Mouse (Mus musculus): ENCODE data around the gene Ndufs3.
"Not testable (repeated sequence)": the region's sequence is repeated elsewhere in the genome, so short reads cannot be mapped to it uniquely, and the experiment has no call there.

The Ndufs3 gene

GRCm38 (mm10) chr2:90906721-90907120 lies 2.1 kb upstream of the Ndufs3 start:
- no peak for DNase-seq (ENCODE audit: low spot score in 2 of 2)

- peak in 1 of 2 experiments; percentile 5 for DNase-seq (ENCODE audit: low spot score in 2 of 2)
These were observed 213 bp upstream of the Ndufs3 start for GRCm38 (mm10) chr2:90904856-90905224.

- no peak for DNase-seq (ENCODE audit: low spot score in 2 of 2)
These were observed 1.2 kb downstream of the Ndufs3 start for GRCm38 (mm10) chr2:90903398-90903797.

- DNase-seq (ENCODE audit: low spot score in 2 of 2), result not testable (repeated sequence)
These were observed 10.3 kb downstream of the Ndufs3 start for GRCm38 (mm10) chr2:90894299-90894677.

- peak; percentile 33 to 46 for DNase-seq (ENCODE audit: low spot score in 2 of 2)
These were observed 10.8 kb downstream of the Ndufs3 start for GRCm38 (mm10) chr2:90893673-90894298.

GRCm38 (mm10) chr2:90889550-90890548 lies 14.8 kb downstream of the Ndufs3 start:
- peak; percentile 47 to 55 for DNase-seq (ENCODE audit: low spot score in 2 of 2)

- no peak for DNase-seq (ENCODE audit: low spot score in 2 of 2)
These were observed 17.0 kb downstream of the Ndufs3 start for GRCm38 (mm10) chr2:90887627-90888026.

- no peak for DNase-seq (ENCODE audit: low spot score in 2 of 2)
These were observed 18.2 kb downstream of the Ndufs3 start for GRCm38 (mm10) chr2:90886436-90886835.

- no peak for DNase-seq (ENCODE audit: low spot score in 2 of 2)
These were observed 19.2 kb downstream of the Ndufs3 start, which contains the start of gene C1qtnf4 for GRCm38 (mm10) chr2:90885218-90886041. C1qtnf4 (plus strand) TSS chr2:90885860.

GRCm38 (mm10) chr2:90881824-90882223 lies 22.8 kb downstream of the Ndufs3 start:
- DNase-seq (ENCODE audit: low spot score in 2 of 2), result no peak

GRCm38 (mm10) chr2:90880144-90880785 lies 24.4 kb downstream of the Ndufs3 start:
- DNase-seq (ENCODE audit: low spot score in 2 of 2), result no peak

- DNase-seq (ENCODE audit: low spot score in 2 of 2), result no peak
These were observed 25.2 kb downstream of the Ndufs3 start for GRCm38 (mm10) chr2:90879419-90879818.

GRCm38 (mm10) chr2:90877584-90878259 lies 26.9 kb downstream of the Ndufs3 start:
- no peak for DNase-seq (ENCODE audit: low spot score in 2 of 2)

GRCm38 (mm10) chr2:90875239-90875638 lies 29.4 kb downstream of the Ndufs3 start:
- no peak for DNase-seq (ENCODE audit: low spot score in 2 of 2)

- no peak for DNase-seq (ENCODE audit: low spot score in 2 of 2)
These were observed 30.6 kb downstream of the Ndufs3 start for GRCm38 (mm10) chr2:90874025-90874424.

- no peak for DNase-seq (ENCODE audit: low spot score in 2 of 2)
These were observed 33.3 kb downstream of the Ndufs3 start for GRCm38 (mm10) chr2:90871180-90871961.

- peak; percentile 14 to 29 for DNase-seq (ENCODE audit: low spot score in 2 of 2)
These were observed 34.5 kb downstream of the Ndufs3 start for GRCm38 (mm10) chr2:90870136-90870601.

- peak; percentile 67 to 71 for DNase-seq (ENCODE audit: low spot score in 2 of 2)
These were observed 38.1 kb downstream of the Ndufs3 start for GRCm38 (mm10) chr2:90866524-90866923.

- no peak for DNase-seq (ENCODE audit: low spot score in 2 of 2)
These were observed 40.4 kb downstream of the Ndufs3 start for GRCm38 (mm10) chr2:90864184-90864583.

- no peak for DNase-seq (ENCODE audit: low spot score in 2 of 2)
These were observed 43.1 kb downstream of the Ndufs3 start for GRCm38 (mm10) chr2:90861486-90861885.
